Mouse (Mus musculus) kidney, adult 2 months (tissue): ENCODE data around the gene Sergef. TPM values are rescaled to one million over a fixed set of nuclear protein-coding genes. Genes with fewer than 3 reads are reported as not detected.

ENCODE experiments used
- DNase-seq: peaks from one replicate; pipeline ENCODE4 v3.0.0; 2021
- H3K27ac ChIP-seq: fragments of 200-500 bp; 2 replicates; pipeline ENCODE4 v1.5.1; 2012; ENCODE audit warnings: low read depth, low read length, control low read depth, inconsistent platforms; ENCODE audit not compliant: insufficient read depth
- H3K27me3 ChIP-seq: fragments of 200-500 bp; replicated peaks from 2 replicates; pipeline ENCODE4 v1.6.1; 2012; ENCODE audit warnings: mild to moderate bottlenecking, moderate library complexity, low read length, inconsistent platforms; ENCODE audit not compliant: control insufficient read depth, insufficient read depth
- H3K36me3 ChIP-seq: fragments of 200-500 bp; 2 replicates; pipeline ENCODE4 v1.6.1; 2012; ENCODE audit warnings: mild to moderate bottlenecking, moderate library complexity, low read length, inconsistent platforms; ENCODE audit not compliant: control insufficient read depth, insufficient read depth
- H3K4me1 ChIP-seq: fragments of 200-500 bp; 2 replicates; pipeline ENCODE4 v1.6.1; 2011; ENCODE audit warnings: low read length; ENCODE audit not compliant: control insufficient read depth, insufficient read depth
- H3K4me3 ChIP-seq: fragments of 200-500 bp; 2 replicates; pipeline ENCODE4 v1.5.1; 2011; ENCODE audit warnings: mild to moderate bottlenecking, low read depth, low read length, control low read depth; ENCODE audit not compliant: insufficient read depth
- CTCF ChIP-seq: fragments of 200-500 bp; conservative IDR thresholded peaks from 2 replicates; pipeline ENCODE4 v1.5.1; 2011; ENCODE audit warnings: low read depth, mild to moderate bottlenecking, control low read depth, low read length, moderate library complexity, mixed read lengths; ENCODE audit not compliant: insufficient read depth, insufficient read length
- POLR2A ChIP-seq: fragments of 200-500 bp; IDR thresholded peaks from one replicate; pipeline ENCODE4 v1.6.1; 2011; ENCODE audit warnings: low read depth, low read length, control low read depth
- WGBS: fragments of 180-500 bp; shearing (Covaris S2); methylation state at CpG from one replicate; pipeline ENCODE4 v1.1.7; 2018; 5-methylcytosine and 5-hydroxymethylcytosine counted together
- polyA plus RNA-seq: library from polyadenylated mRNA; depleted of rRNA; stranded (reverse); fragments of >200 nt; gene quantifications from 2 replicates; pipeline ENCODE4 v1.2.3, GENCODE M21; 2012; rRNA removed

Sergef gene
- polyA plus RNA-seq, 1 experiment = 16.8 TPM

- no peak for DNase-seq
- no peak overlapping the region for H3K4me3 ChIP-seq
- H3K4me1 ChIP-seq = no peaks in the 10 kb centered on the region
- no peaks in the 10 kb centered on the region for H3K36me3 ChIP-seq
- WGBS = 14% methylated on average over 6 of the region's 6 CpGs
- TF ChIP-seq POLR2A = no peak
- no peak for TF ChIP-seq CTCF
- H3K27me3 ChIP-seq = peaks cover 1% of the 10 kb centered on the region; the same call in 1 of the 2 replicates
- no peak overlapping the region for H3K27ac ChIP-seq
Measured at GRCm38 (mm10) chr7:46395571-46395970, 244.0 kb downstream of the Sergef start.

DNA sequence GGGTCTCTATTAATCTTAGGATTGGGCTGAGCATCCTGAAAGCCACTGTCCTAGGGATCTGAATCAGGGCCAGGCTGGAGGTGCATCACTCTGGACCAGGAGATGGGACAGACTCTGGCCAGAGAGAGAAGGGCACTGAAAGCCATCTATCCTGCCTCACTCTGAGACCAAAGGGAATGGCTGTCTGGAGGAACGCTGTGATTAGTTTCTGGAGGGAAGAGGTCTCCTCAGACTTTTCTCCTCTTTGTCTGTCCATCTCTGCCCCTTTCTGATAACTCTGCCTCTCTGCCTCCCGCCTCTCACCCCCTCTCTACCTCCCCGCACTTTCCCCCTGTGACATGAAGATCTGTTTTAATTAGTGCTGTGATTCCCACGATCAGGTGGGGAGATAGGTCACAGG is 244.7 kb downstream of the Sergef start:
- peaks cover 1% of the 10 kb centered on the region; the same call in 1 of the 2 replicates for H3K27me3 ChIP-seq
- H3K4me1 ChIP-seq = no peaks in the 10 kb centered on the region
- WGBS = 56% methylated on average over 4 of the region's 4 CpGs

DNA sequence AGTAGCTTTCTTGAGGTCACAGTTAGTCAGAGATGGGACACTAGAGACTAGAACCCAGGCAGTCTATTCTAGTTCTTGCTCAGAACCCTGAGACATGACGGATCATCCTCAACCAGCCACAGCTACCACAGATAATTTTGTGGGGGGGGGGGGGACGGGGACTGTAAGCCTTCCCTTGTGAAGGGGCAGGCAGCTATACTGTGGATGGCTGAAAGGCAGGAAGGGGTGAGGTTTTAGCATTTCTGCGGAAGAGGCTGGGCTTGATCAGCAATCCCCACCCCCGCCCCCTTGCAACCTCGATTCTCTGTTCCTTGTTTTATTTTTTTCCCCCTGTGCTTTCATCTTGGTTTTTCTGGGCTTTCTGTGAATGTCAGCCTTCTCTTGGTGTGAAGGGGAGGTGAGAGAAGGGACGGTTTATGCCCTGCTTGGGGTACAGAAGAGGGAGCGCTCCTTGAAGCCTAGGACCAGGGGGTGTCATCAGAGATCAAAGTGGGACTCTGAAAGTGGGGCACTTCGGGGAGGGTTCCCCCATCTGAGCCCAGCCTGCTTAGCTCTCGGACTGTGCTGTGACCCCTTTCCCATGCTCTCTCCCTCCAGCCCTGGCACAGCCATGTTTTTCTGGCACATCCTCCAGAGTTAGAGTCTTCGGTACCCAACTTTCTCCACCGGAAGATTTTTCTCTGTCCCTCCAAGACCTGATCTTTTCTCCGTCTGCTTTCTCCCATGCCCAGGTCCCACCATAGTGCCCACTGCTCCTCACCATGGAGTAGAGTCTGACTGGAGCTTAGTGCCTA is 245.7 kb downstream of the Sergef start:
- WGBS = 36% methylated on average over 12 of the region's 12 CpGs
- no peaks in the 10 kb centered on the region for H3K36me3 ChIP-seq
- DNase-seq = no peak
- H3K4me1 ChIP-seq = no peaks in the 10 kb centered on the region
- peaks cover 1% of the 10 kb centered on the region; the same call in 1 of the 2 replicates for H3K27me3 ChIP-seq
- no peak overlapping the region for H3K4me3 ChIP-seq
- no peak overlapping the region for H3K27ac ChIP-seq
- TF ChIP-seq CTCF (no peak), POLR2A (no peak)

More for the DNA sequence above, 244.7 kb downstream of the Sergef start:
- H3K27ac ChIP-seq = no peak overlapping the region
- TF ChIP-seq POLR2A (no peak), CTCF (no peak)
- H3K4me3 ChIP-seq = no peak overlapping the region
- DNase-seq = no peak
- H3K36me3 ChIP-seq = no peaks in the 10 kb centered on the region

Other genes with a start within 250 kb of the Sergef start
- gene Kcnc1, start 243.3 kb downstream of the Sergef start, polyA plus RNA-seq = 0.05 and 0.23 TPM in 2 replicates
- not detected in 2 replicates for gene Tph1, start 32.7 kb upstream of the Sergef start, polyA plus RNA-seq
- 5.2 and 5.3 TPM in 2 replicates for gene Saal1, start 70.9 kb upstream of the Sergef start, polyA plus RNA-seq
- 0.17 and 0.20 TPM in 2 replicates for gene Saa3, start 75.9 kb upstream of the Sergef start, polyA plus RNA-seq
- gene Saa4, start 92.8 kb upstream of the Sergef start, polyA plus RNA-seq = not detected in 2 replicates
- not detected in 2 replicates for gene Saa1, start 103.2 kb upstream of the Sergef start, polyA plus RNA-seq
- gene Saa2, start 112.0 kb upstream of the Sergef start, polyA plus RNA-seq = not detected in 2 replicates
- gene Hps5, start 156.3 kb upstream of the Sergef start, polyA plus RNA-seq = 31.0 and 41.7 TPM in 2 replicates
- 9.8 and 11.6 TPM in 2 replicates for gene Gtf2h1, start 156.3 kb upstream of the Sergef start, polyA plus RNA-seq
- 665 and 667 TPM in 2 replicates for gene Ldha, start 201.7 kb upstream of the Sergef start, polyA plus RNA-seq
- 0.42 and 0.67 TPM in 2 replicates for gene Ldhc, start 221.4 kb upstream of the Sergef start, polyA plus RNA-seq